Mouse (Mus musculus) Muller cell, postnatal 12 days (primary cell): Measurements from ENCODE around the gene Erc1.

ENCODE experiments used
- DNase-seq: peaks from one replicate; pipeline ENCODE4 v3.0.0-alpha.2; 2015; ENCODE audit errors: inconsistent ontology term

The Erc1 gene

GRCm38 (mm10) chr6:119521482-119521900, 326.5 kb downstream of the Erc1 start:
- peak; percentile 87 for DNase-seq
